Mouse (Mus musculus) hindbrain, embryonic 15.5 days (tissue): ENCODE data around the gene Neo1. TPM values are rescaled to one million over a fixed set of nuclear protein-coding genes. Genes with fewer than 3 reads are reported as not detected.
"Not testable (repeated sequence)": the region's sequence is repeated elsewhere in the genome, so short reads cannot be mapped to it uniquely, and the experiment has no call there.

Source experiments
- ATAC-seq: fragments of 200-750 bp; cut with Nextera tagmentation; 2 replicates; pipeline ENCODE4 v1.8.0; 2017; ENCODE audit warnings: low read depth, moderate number of reproducible peaks, moderate TSS enrichment; ENCODE audit not compliant: low FRiP score
- H3K27ac ChIP-seq: fragments of 300-500 bp; sonication (generic); replicated peaks from 2 replicates; pipeline ENCODE4 v1.5.1; 2015; ENCODE audit warnings: mild to moderate bottlenecking, inconsistent platforms
- H3K27me3 ChIP-seq: fragments of 300-500 bp; sonication (generic); 2 replicates; pipeline ENCODE4 v1.6.1; 2015; ENCODE audit warnings: control low read depth, inconsistent platforms
- H3K36me3 ChIP-seq: fragments of 300-500 bp; sonication (generic); 2 replicates; pipeline ENCODE4 v1.6.1; 2015; ENCODE audit warnings: control low read depth, inconsistent platforms
- H3K4me1 ChIP-seq: fragments of 300-500 bp; sonication (generic); replicated peaks from 2 replicates; pipeline ENCODE4 v1.6.1; 2015; ENCODE audit warnings: control low read depth, inconsistent platforms
- H3K4me2 ChIP-seq: fragments of 300-500 bp; sonication (generic); 2 replicates; pipeline ENCODE4 v1.6.1; 2015; ENCODE audit warnings: moderate library complexity, mild to moderate bottlenecking, inconsistent platforms
- H3K4me3 ChIP-seq: fragments of 300-500 bp; sonication (generic); 2 replicates; pipeline ENCODE4 v1.5.1; 2015; ENCODE audit warnings: mild to moderate bottlenecking, inconsistent platforms
- H3K9ac ChIP-seq: fragments of 300-500 bp; sonication (generic); 2 replicates; pipeline ENCODE4 v1.6.1; 2015; ENCODE audit warnings: inconsistent platforms
- H3K9me3 ChIP-seq: fragments of 300-500 bp; sonication (generic); 2 replicates; pipeline ENCODE4 v1.6.1; 2016; ENCODE audit warnings: control low read depth, inconsistent platforms
- WGBS: fragments of 180-500 bp; shearing (Covaris S2); methylation state at CpG from one replicate; pipeline ENCODE4 v1.1.7; 2015; 5-methylcytosine and 5-hydroxymethylcytosine counted together
- polyA plus RNA-seq: library from polyadenylated mRNA; unstranded; fragments of >200 nt; fragmentation: Nextera tagmentation; extraction: Ambion mirVana; gene quantifications from 2 replicates; pipeline ENCODE4 v1.2.1, GENCODE M21; 2015

Neo1 gene
- polyA plus RNA-seq, 1 experiment from 2014 or later, result 49.6 TPM

- WGBS, result 93% methylated on average over 2 of the region's 2 CpGs
- H3K36me3 ChIP-seq, H3K4me3 ChIP-seq, H3K27ac ChIP-seq, H3K4me1 ChIP-seq, H3K4me2 ChIP-seq, H3K27me3 ChIP-seq, H3K9ac ChIP-seq, ATAC-seq, H3K9me3 ChIP-seq: not testable (repeated sequence)
Measured at GRCm38 (mm10) chr9:58971154-58971553, 65.1 kb downstream of the Neo1 start.

GRCm38 (mm10) chr9:58967371-58967770 lies 68.9 kb downstream of the Neo1 start:
- Histone ChIP-seq H3K4me2 (no peak overlapping the region), H3K4me3 (no peak overlapping the region), H3K36me3 (no peaks in the 10 kb centered on the region; the same call in 1 of the 2 replicates), H3K4me1 (no peaks in the 10 kb centered on the region), H3K9ac (no peak overlapping the region), H3K27me3 (no peaks in the 10 kb centered on the region), H3K9me3 (no peaks in the 10 kb centered on the region), H3K27ac (no peak overlapping the region)
- 39% methylated on average over 2 of the region's 2 CpGs for WGBS
- ATAC-seq, result no peak

- 73% methylated on average over 3 of the region's 3 CpGs for WGBS
- Histone ChIP-seq H3K36me3 (peaks cover 12% of the 10 kb centered on the region), H3K27me3 (no peaks in the 10 kb centered on the region), H3K4me3 (no peak overlapping the region), H3K4me1 (no peaks in the 10 kb centered on the region), H3K4me2 (no peak overlapping the region), H3K9me3 (no peaks in the 10 kb centered on the region), H3K27ac (no peak overlapping the region), H3K9ac (no peak overlapping the region)
- no peak for ATAC-seq
Measured at GRCm38 (mm10) chr9:58955507-58955906, 80.7 kb downstream of the Neo1 start.

- H3K4me2 ChIP-seq, H3K4me1 ChIP-seq, H3K27ac ChIP-seq, H3K9ac ChIP-seq, H3K9me3 ChIP-seq, ATAC-seq, H3K27me3 ChIP-seq, H3K4me3 ChIP-seq, H3K36me3 ChIP-seq: not testable (repeated sequence)
- WGBS, result 91% methylated on average over 1 of the region's 1 CpGs
Measured at GRCm38 (mm10) chr9:58945910-58946309, 90.3 kb downstream of the Neo1 start.

GRCm38 (mm10) chr9:58934776-58935175 lies 101.5 kb downstream of the Neo1 start:
- H3K4me2 ChIP-seq, result no peak overlapping the region
- no peak overlapping the region for H3K9ac ChIP-seq
- no peaks in the 10 kb centered on the region for H3K27me3 ChIP-seq
- no peak overlapping the region for H3K27ac ChIP-seq
- whole genome bisulfite sequencing, result 81% methylated on average over 2 of the region's 2 CpGs
- ATAC-seq, result no peak
- no peak overlapping the region for H3K4me3 ChIP-seq
- 0 out of 2 replicates have a peak, but pooled peaks cover under 1% of the 10 kb centered on the region for H3K36me3 ChIP-seq
- H3K4me1 ChIP-seq, result no peaks in the 10 kb centered on the region
- no peaks in the 10 kb centered on the region for H3K9me3 ChIP-seq

- H3K4me3 ChIP-seq, result no peak overlapping the region
- 33% methylated on average over 1 of the region's 1 CpGs for WGBS
Measured at GRCm38 (mm10) chr9:58928103-58928502, 108.1 kb downstream of the Neo1 start.

GRCm38 (mm10) chr9:58902869-58903585 lies 133.2 kb downstream of the Neo1 start:
- peaks cover 32% of the 10 kb centered on the region for H3K36me3 ChIP-seq
- H3K4me3 ChIP-seq, result no peak overlapping the region
- H3K4me2 ChIP-seq, result no peak overlapping the region
- no peak overlapping the region for H3K9ac ChIP-seq
- no peak for ATAC-seq
- H3K27ac ChIP-seq, result no peak overlapping the region
- no peaks in the 10 kb centered on the region for H3K9me3 ChIP-seq
- no peaks in the 10 kb centered on the region for H3K4me1 ChIP-seq
- H3K27me3 ChIP-seq, result no peaks in the 10 kb centered on the region
- WGBS, result 65% methylated on average over 6 of the region's 6 CpGs

More at GRCm38 (mm10) chr9:58928103-58928502, 108.1 kb downstream of the Neo1 start:
- Histone ChIP-seq H3K9me3 (no peaks in the 10 kb centered on the region), H3K27me3 (no peaks in the 10 kb centered on the region), H3K36me3 (0 out of 2 replicates have a peak, but pooled peaks cover 3% of the 10 kb centered on the region), H3K4me2 (no peak overlapping the region), H3K9ac (no peak overlapping the region), H3K4me1 (no peaks in the 10 kb centered on the region), H3K27ac (no peak overlapping the region)
- ATAC-seq, result no peak

- Histone ChIP-seq H3K9ac (no peak overlapping the region), H3K4me1 (no peaks in the 10 kb centered on the region), H3K27ac (no peak overlapping the region), H3K36me3 (peaks cover 28% of the 10 kb centered on the region), H3K27me3 (no peaks in the 10 kb centered on the region), H3K4me3 (no peak overlapping the region), H3K9me3 (no peaks in the 10 kb centered on the region), H3K4me2 (no peak overlapping the region)
- ATAC-seq, result no peak
Measured at GRCm38 (mm10) chr9:58899602-58900001, 136.6 kb downstream of the Neo1 start.

GRCm38 (mm10) chr9:58891840-58892640 lies 144.2 kb downstream of the Neo1 start:
- no peak overlapping the region for H3K9ac ChIP-seq
- H3K27ac ChIP-seq, result no peak overlapping the region
- H3K9me3 ChIP-seq, result no peaks in the 10 kb centered on the region
- H3K4me2 ChIP-seq, result no peak overlapping the region
- H3K4me3 ChIP-seq, result no peak overlapping the region
- H3K27me3 ChIP-seq, result no peaks in the 10 kb centered on the region
- H3K36me3 ChIP-seq, result peaks cover 48% of the 10 kb centered on the region
- H3K4me1 ChIP-seq, result no peaks in the 10 kb centered on the region
- no peak for ATAC-seq
- 93% methylated on average over 6 of the region's 6 CpGs for WGBS

- H3K4me2 ChIP-seq, result no peak overlapping the region
- H3K36me3 ChIP-seq, result peaks cover 52% of the 10 kb centered on the region
- no peak overlapping the region for H3K27ac ChIP-seq
- 94% methylated on average over 8 of the region's 8 CpGs for WGBS
- ATAC-seq, result no peak
- H3K4me3 ChIP-seq, result no peak overlapping the region
- H3K9me3 ChIP-seq, result no peaks in the 10 kb centered on the region
- H3K9ac ChIP-seq, result no peak overlapping the region
- no peaks in the 10 kb centered on the region for H3K4me1 ChIP-seq
- no peaks in the 10 kb centered on the region for H3K27me3 ChIP-seq
Measured at GRCm38 (mm10) chr9:58890893-58891292, 145.3 kb downstream of the Neo1 start.

- H3K36me3 ChIP-seq, result peaks cover 52% of the 10 kb centered on the region
- H3K9me3 ChIP-seq, result no peaks in the 10 kb centered on the region
- no peak overlapping the region for H3K9ac ChIP-seq
- no peaks in the 10 kb centered on the region for H3K4me1 ChIP-seq
- 90% methylated on average over 12 of the region's 12 CpGs for WGBS
- H3K27ac ChIP-seq, result no peak overlapping the region
- H3K4me3 ChIP-seq, result no peak overlapping the region
- H3K4me2 ChIP-seq, result no peak overlapping the region
- no peak for ATAC-seq
- H3K27me3 ChIP-seq, result no peaks in the 10 kb centered on the region
Measured at GRCm38 (mm10) chr9:58889782-58890448, 146.3 kb downstream of the Neo1 start.

GRCm38 (mm10) chr9:58882686-58883085 lies 153.6 kb downstream of the Neo1 start:
- no peak overlapping the region for H3K4me2 ChIP-seq
- peaks cover 53% of the 10 kb centered on the region for H3K36me3 ChIP-seq
- H3K4me3 ChIP-seq, result no peak overlapping the region

More at GRCm38 (mm10) chr9:58882686-58883085, 153.6 kb downstream of the Neo1 start:
- Histone ChIP-seq H3K9ac (no peak overlapping the region), H3K27ac (no peak overlapping the region), H3K4me1 (no peaks in the 10 kb centered on the region), H3K27me3 (no peaks in the 10 kb centered on the region), H3K9me3 (no peaks in the 10 kb centered on the region)
- WGBS, result 56% methylated on average over 1 of the region's 1 CpGs
- no peak for ATAC-seq
